Mouse (Mus musculus) Patski (cell line): Measurements from ENCODE around the gene Spen. TPM values are rescaled to one million over a fixed set of nuclear protein-coding genes. Genes with fewer than 3 reads are reported as not detected.

Source experiments
- ATAC-seq: fragments of 100-300 bp; one replicate; pipeline ENCODE4 v1.8.0; 2021
- CTCF ChIA-PET: fragments of 350-600 bp; sonication (Branson Sonifier 250); formaldehyde crosslinking; loops from one replicate; lab custom pipeline; 2022; ENCODE audit warnings: inconsistent platforms; lab: Charles Lee
- POLR2A ChIA-PET: fragments of 350-600 bp; sonication (Branson Sonifier 250); formaldehyde crosslinking; loops from one replicate; lab custom pipeline; 2022; ENCODE audit warnings: antibody characterized with exemption, inconsistent platforms; lab: Charles Lee
- DNase-seq: peaks from one replicate; pipeline ENCODE4 v3.0.0-alpha.2; 2011; ENCODE audit warnings: low read depth, low spot score
- H3K27me3 ChIP-seq: fragments of 371-371 bp; one replicate; pipeline ENCODE4 v1.5.1; 2021
- CTCF ChIP-seq: fragments of 100-300 bp; IDR thresholded peaks from one replicate; pipeline ENCODE4 v1.5.1; 2021
- in situ Hi-C: fragments of 300-500 bp; cut with MboI; formaldehyde crosslinking; loops from 3 replicates; pipeline ENCODE4 v1.11.1; 2018; ENCODE audit warnings: low pct_unique_long_range_greater_than_20kb, mixed read lengths
- polyA plus RNA-seq: library from polyadenylated mRNA; unstranded; gene quantifications from one replicate; pipeline ENCODE4 v1.2.3, GENCODE M21; 2021

The Spen gene
- polyA plus RNA-seq, 1 experiment from 2014 or later, result 31.8 TPM

GRCm38 (mm10) chr4:141534947-141535680, 3.3 kb downstream of the Spen start:
- ChIA-PET CTCF (no interaction called here), POLR2A (interaction anchor here (0.6 kb wide), 1 partner anchor 46 kb away, joined by 4 read pairs; no protein-coding TSS in a partner anchor)
- no peaks in the 10 kb centered on the region for H3K27me3 ChIP-seq
- ATAC-seq (no peak), DNase-seq (no peak)
- in situ Hi-C loops, result no loop called here
- TF ChIP-seq CTCF, result no peak

GRCm38 (mm10) chr4:141530979-141531378, 7.4 kb downstream of the Spen start:
- no peak for TF ChIP-seq CTCF
- CTCF ChIA-PET, result no interaction called here
- POLR2A ChIA-PET, result no interaction called here
- in situ Hi-C loops, result no loop called here
- ATAC-seq (no peak), DNase-seq (no peak)
- no peaks in the 10 kb centered on the region for H3K27me3 ChIP-seq

DNA sequence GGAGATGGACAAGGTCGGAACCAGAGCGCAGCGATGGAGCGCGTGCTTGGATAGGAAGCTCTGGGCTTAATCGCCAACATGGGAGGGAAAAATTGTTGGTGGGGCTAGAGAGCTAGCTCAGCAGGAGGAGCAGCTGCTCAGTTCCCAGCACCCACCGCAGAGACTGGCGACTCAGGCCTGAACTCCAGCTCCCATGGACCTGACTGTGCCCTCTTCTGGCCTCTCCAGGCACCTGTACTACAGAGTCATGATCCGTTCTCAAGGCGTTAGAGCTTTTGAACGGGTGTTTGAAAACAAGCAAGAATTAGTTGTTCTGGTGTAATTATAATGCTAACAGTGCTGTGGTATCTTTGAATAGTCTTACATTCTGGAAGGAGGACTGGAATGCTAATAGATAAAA, 9.5 kb downstream of the Spen start:
- ATAC-seq (no peak), DNase-seq (no peak)
- CTCF ChIA-PET, result no interaction called here
- POLR2A ChIA-PET, result no interaction called here
- no peaks in the 10 kb centered on the region for H3K27me3 ChIP-seq
- in situ Hi-C loops, result no loop called here
- TF ChIP-seq CTCF, result no peak

GRCm38 (mm10) chr4:141526936-141527650, 11.3 kb downstream of the Spen start:
- POLR2A ChIA-PET, result no interaction called here
- no peaks in the 10 kb centered on the region for H3K27me3 ChIP-seq
- DNase-seq (no peak), ATAC-seq (no peak)
- no peak for TF ChIP-seq CTCF
- CTCF ChIA-PET, result no interaction called here
- in situ Hi-C loops, result no loop called here

- ChIA-PET POLR2A (no interaction called here), CTCF (no interaction called here)
- TF ChIP-seq CTCF, result no peak
- ATAC-seq (no peak), DNase-seq (no peak)
- H3K27me3 ChIP-seq, result no peaks in the 10 kb centered on the region
- in situ Hi-C loops, result no loop called here
Measured at GRCm38 (mm10) chr4:141525940-141526339, 12.5 kb downstream of the Spen start.

- no peak for DNase-seq
- ATAC-seq, result peak; percentile 51
- in situ Hi-C loops, result no loop called here
- no peaks in the 10 kb centered on the region for H3K27me3 ChIP-seq
- ChIA-PET POLR2A (no interaction called here), CTCF (no interaction called here)
- no peak for TF ChIP-seq CTCF
Measured at GRCm38 (mm10) chr4:141524658-141525057, 13.7 kb downstream of the Spen start.

- ATAC-seq (no peak), DNase-seq (no peak)
- ChIA-PET CTCF (no interaction called here), POLR2A (no interaction called here)
- TF ChIP-seq CTCF, result no peak
- in situ Hi-C loops, result no loop called here
- no peaks in the 10 kb centered on the region for H3K27me3 ChIP-seq
Measured at GRCm38 (mm10) chr4:141523128-141523527, 15.3 kb downstream of the Spen start.

DNA sequence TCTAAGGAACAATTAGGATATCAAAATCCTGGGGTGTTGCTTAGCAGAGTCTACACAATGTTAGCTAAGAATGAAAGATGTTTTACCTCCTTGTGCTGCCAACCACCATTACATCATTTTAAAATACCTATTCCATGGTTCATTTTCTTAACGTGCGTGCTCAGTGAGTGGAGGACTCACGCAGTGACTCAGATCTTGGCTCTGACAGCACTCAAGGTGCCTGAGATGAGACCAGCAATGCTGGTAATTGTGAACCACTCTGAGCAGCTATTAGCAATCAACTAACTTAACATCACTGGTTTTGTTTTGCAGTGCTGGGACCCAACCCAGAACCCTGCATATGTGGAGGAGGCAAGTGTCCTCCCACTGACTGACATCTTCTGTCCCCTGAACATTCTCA, 20.0 kb downstream of the Spen start:
- no peak for TF ChIP-seq CTCF
- ChIA-PET CTCF (interaction anchor here (1.1 kb wide), 1 partner anchor 30 kb away, joined by 3 read pairs; no protein-coding TSS in a partner anchor), POLR2A (no interaction called here)
- no peaks in the 10 kb centered on the region for H3K27me3 ChIP-seq
- in situ Hi-C loops, result no loop called here
- ATAC-seq (no peak), DNase-seq (no peak)

DNA sequence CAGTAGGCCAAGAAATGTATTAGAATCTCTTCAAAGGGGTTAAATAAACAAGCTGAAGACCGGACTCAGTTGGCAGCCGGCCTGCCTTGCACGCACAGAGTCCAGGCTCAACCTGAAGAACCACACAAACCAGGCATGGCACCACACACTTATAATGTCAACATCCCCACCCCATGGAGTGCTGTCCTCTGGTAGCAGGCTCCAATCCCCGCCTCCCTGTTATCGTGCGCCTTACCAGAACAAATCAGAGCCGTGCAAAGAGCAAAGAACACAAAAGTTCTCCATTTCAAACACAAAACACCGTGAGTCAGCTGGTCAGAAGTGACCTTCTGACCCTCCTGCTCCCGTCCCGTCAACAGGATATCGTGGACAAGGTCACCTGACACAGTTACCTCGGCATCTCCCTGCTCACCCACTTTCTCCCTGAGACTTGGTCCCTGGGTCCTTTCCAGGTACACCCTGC, 24.2 kb downstream of the Spen start:
- DNase-seq, result no peak
- no peak for TF ChIP-seq CTCF
- ATAC-seq, result no peak
- CTCF ChIA-PET, result no interaction called here
- in situ Hi-C loops, result no loop called here
- no peaks in the 10 kb centered on the region for H3K27me3 ChIP-seq
- POLR2A ChIA-PET, result no interaction called here

- H3K27me3 ChIP-seq, result no peaks in the 10 kb centered on the region
- POLR2A ChIA-PET, result no interaction called here
- CTCF ChIA-PET, result no interaction called here
- no peak for DNase-seq
- TF ChIP-seq CTCF, result no peak
- in situ Hi-C loops, result no loop called here
- no peak for ATAC-seq
Measured at GRCm38 (mm10) chr4:141512145-141512544, 26.3 kb downstream of the Spen start.

DNA sequence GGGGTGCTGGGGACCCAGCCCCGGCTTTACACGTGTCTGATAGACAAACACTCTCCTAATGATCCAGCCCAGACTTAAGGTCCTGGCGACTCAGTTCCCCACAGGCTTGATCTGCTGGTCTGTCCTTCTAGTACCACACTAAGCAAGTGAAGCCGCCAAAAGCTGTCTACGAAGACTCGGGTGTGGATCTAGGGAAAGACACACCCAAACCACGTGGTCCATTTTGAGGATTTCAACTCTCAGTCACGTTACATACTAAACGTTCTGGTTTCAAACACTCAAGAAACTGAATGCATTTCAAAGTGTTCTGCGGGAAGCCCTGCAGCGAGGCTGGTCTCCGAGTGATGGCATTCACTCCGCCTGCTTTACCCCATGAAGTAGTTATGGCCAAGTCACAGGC, 27.9 kb downstream of the Spen start:
- no peak for TF ChIP-seq CTCF
- no peaks in the 10 kb centered on the region for H3K27me3 ChIP-seq
- in situ Hi-C loops, result no loop called here
- POLR2A ChIA-PET, result interaction anchor here (0.6 kb wide), 1 partner anchor 67 kb away, joined by 3 read pairs; no protein-coding TSS in a partner anchor
- no peak for DNase-seq
- CTCF ChIA-PET, result no interaction called here
- no peak for ATAC-seq
